Mouse (Mus musculus) CH12.LX (cell line): ENCODE measurements around the gene Msrb1. TPM values are rescaled to one million over a fixed set of nuclear protein-coding genes. Genes with fewer than 3 reads are reported as not detected.

Experiments
- DNase-seq: peaks from one replicate; pipeline ENCODE4 v3.0.0-alpha.2; 2013; ENCODE audit errors: extremely low read depth
- H3K27ac ChIP-seq: 2 replicates; pipeline ENCODE4 v1.5.1; 2012; ENCODE audit warnings: low read depth, mild to moderate bottlenecking, control low read depth, moderate library complexity; ENCODE audit not compliant: insufficient read depth
- H3K27me3 ChIP-seq: replicated peaks from 2 replicates; pipeline ENCODE3; 2012; ENCODE audit warnings: inconsistent platforms
- H3K36me3 ChIP-seq, 2 experiments: replicated peaks in 1 of 2; 2 replicates each; pipeline versions ENCODE3 to v1.6.1; 2012; ENCODE audit warnings: inconsistent platforms in 1 of 2, low read length in 1 of 2, mild to moderate bottlenecking in 1 of 2, mixed read lengths in 1 of 2, moderate library complexity in 1 of 2; ENCODE audit not compliant: control insufficient read depth in 1 of 2, insufficient read depth in 1 of 2
- H3K4me1 ChIP-seq, 2 experiments: 2 replicates each; pipeline ENCODE4 v1.6.1; 2012; ENCODE audit warnings: inconsistent platforms in 1 of 2, moderate library complexity in 1 of 2; ENCODE audit not compliant: insufficient read depth in 2 of 2, control insufficient read depth in 1 of 2
- H3K4me2 ChIP-seq: 2 replicates; pipeline ENCODE4 v1.6.1; 2012; ENCODE audit warnings: low read depth, mild to moderate bottlenecking, control low read depth; ENCODE audit not compliant: poor library complexity, insufficient read depth, severe bottlenecking
- H3K4me3 ChIP-seq, 3 experiments: fragments of 150-350 bp in 1 of 3; sonication (generic) in 1 of 3; replicated peaks in 1 of 3; 2 replicates each; pipeline versions ENCODE3 to v1.5.1; 2011 to 2012; ENCODE audit warnings: low read depth in 2 of 3, low read length in 2 of 3, mild to moderate bottlenecking in 2 of 3, moderate library complexity in 2 of 3, control low read depth in 1 of 3, improper control_type of control experiment in 1 of 3, inconsistent platforms in 1 of 3, mixed read lengths in 1 of 3; ENCODE audit not compliant: poor library complexity in 1 of 3
- H3K79me2 ChIP-seq: replicated peaks from 2 replicates; pipeline ENCODE4 v1.6.1; 2012; ENCODE audit warnings: mild to moderate bottlenecking, moderate library complexity; ENCODE audit not compliant: control insufficient read depth, poor library complexity, insufficient read depth, severe bottlenecking; ENCODE audit errors: extremely low read depth
- H3K9ac ChIP-seq: 2 replicates; pipeline ENCODE4 v1.6.1; 2012; ENCODE audit warnings: low read depth, mild to moderate bottlenecking, control low read depth, moderate library complexity; ENCODE audit not compliant: insufficient read depth
- H3K9me3 ChIP-seq: replicated peaks from 2 replicates; pipeline ENCODE3; 2012; ENCODE audit warnings: low read length, inconsistent platforms, mixed read lengths
- BHLHE40 ChIP-seq: IDR thresholded peaks from 2 replicates; pipeline ENCODE4 v1.6.1; 2011; ENCODE audit warnings: mild to moderate bottlenecking, low read depth, low read length, improper control_type of control experiment
- CHD1 ChIP-seq: IDR thresholded peaks from 2 replicates; pipeline ENCODE4 v1.6.1; 2012; ENCODE audit warnings: low read depth, low read length, improper control_type of control experiment, inconsistent platforms
- E2F4 ChIP-seq: IDR thresholded peaks from 2 replicates; pipeline ENCODE4 v1.6.1; 2011; ENCODE audit warnings: low read depth, low read length, improper control_type of control experiment; ENCODE audit not compliant: insufficient replicate concordance
- EP300 ChIP-seq: IDR thresholded peaks from 2 replicates; pipeline ENCODE4 v1.6.1; 2011; ENCODE audit warnings: low read length, improper control_type of control experiment
- ETS1 ChIP-seq: conservative IDR thresholded peaks from 2 replicates; pipeline ENCODE4 v1.6.1; 2012; ENCODE audit warnings: low read depth, mild to moderate bottlenecking, inconsistent platforms, low read length, improper control_type of control experiment, moderate library complexity
- GABPA ChIP-seq: IDR thresholded peaks from 2 replicates; pipeline ENCODE4 v1.6.1; 2012; ENCODE audit warnings: low read depth, low read length, improper control_type of control experiment, inconsistent platforms; ENCODE audit not compliant: insufficient replicate concordance
- HCFC1 ChIP-seq: IDR thresholded peaks from 2 replicates; pipeline ENCODE4 v1.6.1; 2012; ENCODE audit warnings: low read depth, mild to moderate bottlenecking, inconsistent platforms, low read length, improper control_type of control experiment
- IRF4 ChIP-seq: IDR thresholded peaks from 2 replicates; pipeline ENCODE4 v1.6.1; 2014; ENCODE audit warnings: low read depth, mild to moderate bottlenecking, inconsistent platforms, low read length, improper control_type of control experiment
- JUND ChIP-seq: conservative IDR thresholded peaks from 2 replicates; pipeline ENCODE4 v1.6.1; 2011; ENCODE audit warnings: low read depth, low read length, improper control_type of control experiment
- KAT2A ChIP-seq: IDR thresholded peaks from 2 replicates; pipeline ENCODE4 v1.6.1; 2012; ENCODE audit warnings: low read length, improper control_type of control experiment, inconsistent platforms; ENCODE audit not compliant: insufficient replicate concordance
- MAX ChIP-seq: IDR thresholded peaks from 2 replicates; pipeline ENCODE4 v1.6.1; 2011; ENCODE audit warnings: low read length, improper control_type of control experiment
- MAZ ChIP-seq: IDR thresholded peaks from 2 replicates; pipeline ENCODE4 v1.6.1; 2012; ENCODE audit warnings: low read depth, mild to moderate bottlenecking, inconsistent platforms, low read length, improper control_type of control experiment, moderate library complexity
- MEF2A ChIP-seq: IDR thresholded peaks from 2 replicates; pipeline ENCODE4 v1.6.1; 2014; ENCODE audit warnings: low read depth, mild to moderate bottlenecking, inconsistent platforms, low read length, improper control_type of control experiment, borderline replicate concordance
- MXI1 ChIP-seq: IDR thresholded peaks from 2 replicates; pipeline ENCODE4 v1.6.1; 2011; ENCODE audit warnings: mild to moderate bottlenecking, low read depth, low read length, improper control_type of control experiment
- MYC ChIP-seq: IDR thresholded peaks from 2 replicates; pipeline ENCODE4 v1.6.1; 2011; ENCODE audit warnings: low read depth, mild to moderate bottlenecking, improper control_type of control experiment, low read length
- NELFE ChIP-seq: IDR thresholded peaks from 2 replicates; pipeline ENCODE4 v1.6.1; 2011; ENCODE audit warnings: low read depth, low read length, improper control_type of control experiment
- PAX5 ChIP-seq: IDR thresholded peaks from 2 replicates; pipeline ENCODE4 v1.6.1; 2012; ENCODE audit warnings: low read length, inconsistent platforms, mixed read lengths
- POLR2A ChIP-seq: IDR thresholded peaks from 2 replicates; pipeline ENCODE4 v1.6.1; 2011; ENCODE audit warnings: low read depth, mild to moderate bottlenecking, improper control_type of control experiment, low read length
- POLR2AphosphoS2 ChIP-seq: IDR thresholded peaks from 2 replicates; pipeline ENCODE4 v1.6.1; 2011; ENCODE audit warnings: low read depth, low read length, improper control_type of control experiment
- RAD21 ChIP-seq: IDR thresholded peaks from 2 replicates; pipeline ENCODE4 v1.6.1; 2011; ENCODE audit warnings: low read depth, mild to moderate bottlenecking, low read length, improper control_type of control experiment, moderate library complexity
- RCOR1 ChIP-seq: conservative IDR thresholded peaks from 2 replicates; pipeline ENCODE4 v1.6.1; 2012; ENCODE audit warnings: low read depth, mild to moderate bottlenecking, inconsistent platforms, low read length, improper control_type of control experiment
- SMC3 ChIP-seq: IDR thresholded peaks from 2 replicates; pipeline ENCODE4 v1.6.1; 2011; ENCODE audit warnings: low read depth, low read length, improper control_type of control experiment
- TBP ChIP-seq: conservative IDR thresholded peaks from 2 replicates; pipeline ENCODE4 v1.6.1; 2011; ENCODE audit warnings: low read depth, low read length, improper control_type of control experiment
- TCF12 ChIP-seq: IDR thresholded peaks from 2 replicates; pipeline ENCODE4 v1.6.1; 2014; ENCODE audit warnings: low read depth, mild to moderate bottlenecking, inconsistent platforms, low read length, improper control_type of control experiment
- USF1 ChIP-seq: IDR thresholded peaks from 2 replicates; pipeline ENCODE4 v1.6.1; 2014; ENCODE audit warnings: low read depth, mild to moderate bottlenecking, inconsistent platforms, low read length, improper control_type of control experiment
- USF2 ChIP-seq: conservative IDR thresholded peaks from 2 replicates; pipeline ENCODE4 v1.6.1; 2011; ENCODE audit warnings: low read depth, low read length, improper control_type of control experiment
- ZC3H11A ChIP-seq: IDR thresholded peaks from 2 replicates; pipeline ENCODE4 v1.6.1; 2012; ENCODE audit warnings: low read depth, mild to moderate bottlenecking, inconsistent platforms, low read length, improper control_type of control experiment
- ZMIZ1 ChIP-seq: IDR thresholded peaks from 2 replicates; pipeline ENCODE4 v1.6.1; 2012; ENCODE audit warnings: low read depth, mild to moderate bottlenecking, inconsistent platforms, low read length, improper control_type of control experiment
- ZNF384 ChIP-seq: IDR thresholded peaks from 2 replicates; pipeline ENCODE4 v1.6.1; 2012; ENCODE audit warnings: low read depth, low read length, improper control_type of control experiment, inconsistent platforms
- dilution Hi-C: fragments of 300-500 bp; cut with MboI; formaldehyde crosslinking; loops from 2 replicates; pipeline ENCODE4 v1.14.3; 2020; ENCODE audit warnings: low sequenced_read_pairs; ENCODE audit not compliant: extremely low pct_unique_long_range_greater_than_20kb, extremely low pct_ligation_motif_present
- in situ Hi-C: fragments of 300-500 bp; cut with MboI; formaldehyde crosslinking; loops from 3 replicates; pipeline ENCODE4 v1.14.3; 2019; ENCODE audit warnings: low sequenced_read_pairs, low pct_ligation_motif_present, low pct_unique_long_range_greater_than_20kb, mixed read lengths
- polyA plus RNA-seq: library from polyadenylated mRNA; unstranded; fragments of >175 nt; gene quantifications from 2 replicates; pipeline ENCODE4 v1.2.1, GENCODE M21; 2012; ENCODE audit warnings: low read depth; ENCODE audit not compliant: insufficient read length
- total RNA-seq, 2 experiments: library from RNA; depleted of rRNA; stranded (reverse); fragments of 300-350 nt in 1 of 2; fragments of >200 nt in 1 of 2; gene quantifications; 2 replicates each; pipeline ENCODE4 v1.2.3; 2012 to 2014

The Msrb1 gene
- total and polyA plus RNA-seq, 3 experiments = 26.9 to 70.0 (median 39.7) TPM

DNA sequence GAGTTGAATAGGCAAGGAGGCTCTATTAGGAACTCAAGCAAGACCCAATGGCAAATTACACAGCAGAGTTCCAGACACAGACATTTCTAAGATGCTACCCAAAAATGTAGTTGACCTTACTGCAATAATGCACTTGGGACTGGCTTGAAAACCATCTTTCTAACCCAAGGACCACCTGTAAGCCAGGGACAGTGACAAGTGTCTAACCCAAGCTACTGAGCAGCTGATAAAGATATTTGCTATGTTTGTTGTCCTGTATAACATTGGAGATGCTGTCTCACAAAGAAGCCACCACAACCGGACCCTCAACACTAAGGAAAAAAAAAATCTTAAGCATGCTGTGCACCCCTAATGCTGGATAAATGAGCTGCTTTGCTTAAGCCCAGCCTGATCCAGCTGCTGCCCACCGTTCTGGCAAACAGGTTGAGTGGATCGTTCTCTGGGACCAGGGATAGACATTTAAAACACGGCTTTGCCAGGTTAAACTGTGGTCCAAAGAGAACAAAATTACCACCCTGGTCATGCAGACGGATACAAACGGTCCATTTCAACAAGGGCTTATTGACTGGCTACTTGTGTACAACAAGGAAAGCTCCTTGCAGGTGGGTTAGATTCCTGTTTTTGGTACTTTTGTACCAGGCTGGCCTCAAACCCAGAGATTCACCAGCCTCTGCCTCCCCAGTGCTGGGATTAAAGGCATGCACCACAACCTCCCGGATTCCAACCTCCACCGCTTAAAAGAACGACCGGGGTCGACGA, 13.1 kb upstream of the Msrb1 start (continued):
- TF ChIP-seq HCFC1 = no peak
- no peak for TF ChIP-seq KAT2A

DNA sequence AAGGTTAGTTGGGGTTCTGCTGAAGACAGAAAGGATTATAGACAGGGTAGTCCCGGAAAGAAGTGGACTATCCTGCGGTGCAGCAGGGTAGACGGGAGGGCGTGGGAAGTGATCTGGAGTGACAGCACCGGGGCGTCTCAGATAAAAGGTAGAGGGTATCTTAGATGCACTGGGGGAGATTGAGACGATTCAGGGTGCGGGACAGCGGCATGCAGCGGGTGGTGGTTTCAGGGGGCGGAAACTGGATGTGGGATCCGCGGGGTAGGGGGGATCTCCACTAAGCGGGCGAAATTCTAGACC, 12.6 kb upstream of the Msrb1 start:
- dilution Hi-C loops = no loop called here
- TF ChIP-seq MEF2A (no peak), MAX (no peak), RCOR1 (no peak), PAX5 (no peak), NELFE (no peak), CHD1 (no peak), MYC (no peak), ZC3H11A (no peak), USF2 (no peak)
- in situ Hi-C loops = no loop called here
- peaks cover 20 to 21% of the 10 kb centered on the region in 2 experiments for H3K36me3 ChIP-seq
- DNase-seq = no peak
- peak overlapping the region; percentile 56 for H3K27ac ChIP-seq
- peaks cover 5 to 15% of the 10 kb centered on the region in 2 experiments; a peak in 3 of 4 replicates for H3K4me1 ChIP-seq
- H3K9me3 ChIP-seq = no peaks in the 10 kb centered on the region
- peaks cover 42% of the 10 kb centered on the region for H3K79me2 ChIP-seq
- peak overlapping the region; percentile 66 to 89 (median 89) for H3K4me3 ChIP-seq
- peak overlapping the region; percentile 90 for H3K9ac ChIP-seq
- H3K27me3 ChIP-seq = no peaks in the 10 kb centered on the region
- H3K4me2 ChIP-seq = peak overlapping the region; percentile 98

GRCm38 (mm10) chr17:24724184-24724583, 12.3 kb upstream of the Msrb1 start, which contains the start of gene Ndufb10:
TSS of gene Ndufb10 (minus strand) at chr17:24724478.
- Histone ChIP-seq H3K79me2 (peaks cover 39% of the 10 kb centered on the region), H3K9me3 (no peaks in the 10 kb centered on the region), H3K9ac (peak within 1 kb of the TSS; percentile 90), H3K27me3 (no peaks in the 10 kb centered on the region), H3K4me2 (peak within 1 kb of the TSS; percentile 98), H3K4me1 (peaks cover 5 to 15% of the 10 kb centered on the region in 2 experiments; a peak in 3 of 4 replicates), H3K27ac (peak within 1 kb of the TSS; percentile 56), H3K36me3 (peaks cover 20 to 21% of the 10 kb centered on the region in 2 experiments), H3K4me3 (peak within 1 kb of the TSS; percentile 66 to 89 (median 89))
- in situ Hi-C loops (no loop called here), dilution Hi-C loops (no loop called here)
- peak; percentile 95 for DNase-seq
- no peak for TF ChIP-seq RAD21
- TF ChIP-seq USF1 = no peak
- no peak for TF ChIP-seq ETS1
- TF ChIP-seq BHLHE40 = 0 out of 2 replicates have a peak, but pooled peaks have one; percentile 27
- no peak for TF ChIP-seq MAZ
- TF ChIP-seq MXI1 = peak; percentile 62
- TF ChIP-seq NELFE = peak; percentile 91
- no peak for TF ChIP-seq JUND
- TF ChIP-seq GABPA = no peak
- peak; percentile 73 for TF ChIP-seq TBP
- peak; percentile 85 for TF ChIP-seq HCFC1
- TF ChIP-seq TCF12 = peak; percentile 85
- peak; percentile 64; the same call in 1 of the 2 replicates for TF ChIP-seq MYC
- TF ChIP-seq IRF4 = peak; percentile 41
- TF ChIP-seq SMC3 = peak; percentile 40
- TF ChIP-seq POLR2A = peak; percentile 90
- TF ChIP-seq ZMIZ1 = peak; percentile 73; the same call in 1 of the 2 replicates
- TF ChIP-seq CHD1 = no peak
- peak; percentile 35; the same call in 1 of the 2 replicates for TF ChIP-seq MAX
- TF ChIP-seq ZNF384 = no peak
- peak; percentile 79; the same call in 1 of the 2 replicates for TF ChIP-seq KAT2A
- TF ChIP-seq POLR2AphosphoS2 = no peak; the same call in 1 of the 2 replicates
- no peak for TF ChIP-seq E2F4
- no peak for TF ChIP-seq EP300
- TF ChIP-seq RCOR1 = no peak
